Mouse (Mus musculus) cerebellum, adult 11 months (tissue): ENCODE results near the gene Otud5.
"Not testable (repeated sequence)": the region's sequence is repeated elsewhere in the genome, so short reads cannot be mapped to it uniquely, and the experiment has no call there.

Experiments used
- DNase-seq: peaks from one replicate; pipeline ENCODE4 v3.0.0; 2022

Otud5 gene

GRCm38 (mm10) chrX:7841163-7842162 lies at the start of gene Otud5:
Otud5 (plus strand) TSS chrX:7841364.
- peak; percentile 93 for DNase-seq

- DNase-seq, result no peak
Observed at GRCm38 (mm10) chrX:7793361-7793760, 47.8 kb upstream of the Otud5 start.

- DNase-seq, result no peak
Observed at GRCm38 (mm10) chrX:7795016-7795415, 46.1 kb upstream of the Otud5 start.

- no peak for DNase-seq
Observed at GRCm38 (mm10) chrX:7797327-7797726, 43.8 kb upstream of the Otud5 start.

GRCm38 (mm10) chrX:7802157-7802556 lies 39.0 kb upstream of the Otud5 start:
- DNase-seq, result not testable (repeated sequence)

GRCm38 (mm10) chrX:7815016-7815415 lies 26.1 kb upstream of the Otud5 start:
- not testable (repeated sequence) for DNase-seq

GRCm38 (mm10) chrX:7821865-7822779 lies 19.0 kb upstream of the Otud5 start, which contains the start of gene Kcnd1:
Kcnd1 (plus strand) TSS chrX:7822289.
- DNase-seq, result peak; percentile 18

GRCm38 (mm10) chrX:7837146-7837545 lies 4.0 kb upstream of the Otud5 start:
- DNase-seq, result no peak

- no peak for DNase-seq
Observed at GRCm38 (mm10) chrX:7840842-7841162, 362 bp upstream of the Otud5 start.

- no peak for DNase-seq
Observed at GRCm38 (mm10) chrX:7842318-7842717, 1.2 kb downstream of the Otud5 start.

GRCm38 (mm10) chrX:7847845-7848244 lies 6.7 kb downstream of the Otud5 start:
- DNase-seq, result no peak

GRCm38 (mm10) chrX:7854578-7854977 lies 13.4 kb downstream of the Otud5 start:
- no peak for DNase-seq

- DNase-seq, result no peak
Observed at GRCm38 (mm10) chrX:7859191-7859753, 18.1 kb downstream of the Otud5 start.

- no peak for DNase-seq
Observed at GRCm38 (mm10) chrX:7863181-7863580, 22.0 kb downstream of the Otud5 start.

- DNase-seq, result no peak
Observed at GRCm38 (mm10) chrX:7864551-7864950, 23.4 kb downstream of the Otud5 start.

- no peak for DNase-seq
Observed at GRCm38 (mm10) chrX:7865343-7865742, 24.2 kb downstream of the Otud5 start.

GRCm38 (mm10) chrX:7865786-7866185 lies 24.6 kb downstream of the Otud5 start:
- no peak for DNase-seq

- no peak for DNase-seq
Observed at GRCm38 (mm10) chrX:7867141-7867540, 26.0 kb downstream of the Otud5 start.

GRCm38 (mm10) chrX:7868506-7868905 lies 27.3 kb downstream of the Otud5 start:
- no peak for DNase-seq

- DNase-seq, result no peak
Observed at GRCm38 (mm10) chrX:7869826-7870225, 28.7 kb downstream of the Otud5 start.

- peak; percentile 84 for DNase-seq
Observed at GRCm38 (mm10) chrX:7878007-7878419, 36.8 kb downstream of the Otud5 start, which contains the start of gene Pim2. Pim2 (plus strand) TSS chrX:7878262.

GRCm38 (mm10) chrX:7878495-7878894 lies 37.3 kb downstream of the Otud5 start:
- DNase-seq, result peak; percentile 48

- DNase-seq, result peak; percentile 67
Observed at GRCm38 (mm10) chrX:7879819-7880218, 38.7 kb downstream of the Otud5 start.
